Mouse (Mus musculus) yolk sac, embryonic 10.5 days (tissue): Measurements from ENCODE around the gene Ncoa7.
A peak's percentile ranks its signal among the peaks of the same experiment; 100 is the strongest.

Experiments used
- DNase-seq: peaks from one replicate; pipeline ENCODE4 v3.0.0-alpha.2; 2017; ENCODE audit warnings: low spot score

The Ncoa7 gene

DNA sequence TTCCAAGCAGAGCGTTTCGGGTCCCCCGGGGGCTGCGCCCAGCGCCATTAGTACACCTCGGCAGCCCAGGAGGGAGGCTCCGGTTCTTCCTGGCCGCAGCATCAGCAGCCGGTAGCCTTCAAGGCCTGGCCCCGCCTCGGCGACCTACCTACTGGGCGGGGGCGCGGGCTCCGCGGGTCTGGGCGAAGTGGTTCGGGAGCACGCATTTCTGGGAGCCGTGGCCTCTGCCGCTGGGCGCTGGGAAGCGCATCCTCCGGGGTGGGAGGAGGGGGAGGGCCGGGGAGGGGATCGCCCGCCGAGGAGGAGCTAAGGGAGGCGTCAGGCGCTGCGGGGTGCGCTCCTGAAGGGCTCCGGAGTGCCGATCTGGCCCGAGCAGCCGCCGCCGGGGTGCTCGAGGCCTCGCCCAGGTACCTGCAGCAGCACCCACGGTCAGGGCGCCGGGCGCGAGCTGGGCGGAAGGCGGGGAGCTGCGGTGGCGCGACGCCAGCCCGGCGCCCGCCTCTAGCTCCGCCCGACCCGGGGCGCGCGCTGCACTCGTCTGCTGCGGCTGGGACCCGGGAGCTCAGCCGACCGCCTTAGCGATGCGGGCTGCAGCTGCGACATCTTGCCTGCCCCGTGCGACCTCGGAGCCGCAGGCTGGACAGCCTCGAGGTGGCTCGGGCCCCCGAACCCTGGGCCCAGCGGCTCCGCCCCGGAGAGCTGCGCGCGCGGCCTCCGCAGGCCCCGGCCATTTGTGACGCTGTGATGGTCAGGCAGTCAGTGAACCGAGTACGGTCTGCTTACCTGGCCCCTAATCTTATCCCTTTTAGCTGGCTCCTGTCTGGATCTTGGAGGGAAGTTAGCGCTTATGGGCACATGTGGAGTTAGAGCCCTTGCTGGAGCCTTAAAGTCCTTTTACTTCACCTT, at the start of gene Ncoa7:
Gene Ncoa7 (minus strand): TSS at position 646 of the 906 bp plus-strand sequence.
- peak; percentile 92 for DNase-seq

DNA sequence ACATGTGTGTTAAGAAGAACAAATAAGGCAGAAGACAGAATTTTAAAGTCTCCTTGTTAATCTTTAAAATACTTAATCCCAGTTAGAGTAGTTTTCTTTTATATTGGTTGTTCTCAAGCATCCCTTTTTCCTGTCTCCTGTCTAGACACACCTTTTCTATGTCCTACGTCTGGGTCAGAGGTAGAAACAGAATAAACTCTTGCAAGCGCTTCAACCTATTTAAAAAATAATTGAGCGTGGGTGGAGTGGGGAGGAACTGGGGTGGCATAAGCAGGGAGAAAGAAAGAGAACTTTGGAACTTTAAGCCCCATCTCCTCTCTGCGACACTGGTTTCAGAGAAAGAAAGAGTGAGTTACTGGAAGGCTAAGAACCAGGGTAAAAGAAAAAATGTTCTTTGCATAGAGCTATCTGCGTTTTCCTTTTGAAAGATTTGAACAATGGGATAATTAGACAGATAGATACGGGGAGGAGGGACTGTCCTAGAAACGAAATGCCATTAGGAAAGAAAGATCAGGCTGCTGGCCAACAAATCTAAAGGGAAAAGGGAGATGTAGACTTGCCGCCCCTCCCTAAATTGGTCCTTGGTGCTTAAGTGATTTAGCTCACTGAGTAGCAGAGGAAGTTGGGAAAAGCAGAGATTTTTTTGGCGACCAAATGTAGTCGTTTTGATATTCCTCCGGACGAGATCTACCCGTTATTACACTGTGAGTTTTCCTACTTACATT, 42.1 kb upstream of the Ncoa7 start:
- DNase-seq = no peak

DNA sequence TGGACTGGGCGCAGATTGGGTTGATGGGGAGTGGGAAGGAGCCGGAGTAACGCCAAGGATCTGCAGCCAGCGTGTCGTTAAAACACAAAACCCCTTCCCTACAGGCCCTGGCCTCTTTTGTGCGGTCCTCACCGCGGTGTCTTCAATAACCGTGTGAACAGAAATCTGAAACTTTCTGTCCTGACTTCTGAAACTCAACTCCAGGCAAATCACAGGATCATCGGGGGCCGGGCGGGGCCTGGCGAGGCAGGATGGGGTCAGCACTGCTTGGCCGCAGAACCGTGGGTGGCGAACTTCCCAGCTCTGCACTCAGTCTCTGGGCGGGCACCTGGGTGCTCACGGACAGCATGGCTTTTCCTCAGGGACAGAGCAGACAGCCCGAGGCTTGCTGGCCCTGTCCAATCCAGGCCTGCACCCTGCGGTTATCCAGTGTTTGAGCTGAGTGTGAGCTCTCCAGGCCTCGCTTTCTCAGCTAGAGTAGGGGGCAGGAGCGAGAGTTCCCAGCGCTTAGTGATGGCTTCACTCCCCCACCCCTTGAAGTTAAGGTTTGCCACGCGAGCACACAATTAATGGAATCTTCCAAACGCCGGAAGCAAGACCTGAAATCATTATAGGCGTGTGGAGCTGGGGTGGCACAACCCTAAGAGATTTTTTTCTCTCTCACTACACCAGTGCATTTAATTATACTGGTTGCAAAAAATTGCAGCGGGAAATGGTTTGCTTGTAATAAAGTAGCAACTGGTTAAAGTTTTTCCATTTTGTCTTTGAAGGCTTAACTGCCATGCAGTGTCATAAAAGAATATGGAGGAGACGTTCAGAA, 41.3 kb upstream of the Ncoa7 start:
- peak; percentile 46 for DNase-seq

GRCm38 (mm10) chr10:30843438-30844190, 40.5 kb upstream of the Ncoa7 start:
- DNase-seq = peak; percentile 7

GRCm38 (mm10) chr10:30842643-30843437, 39.7 kb upstream of the Ncoa7 start, which contains the start of gene Hey2:
Gene Hey2, minus strand, starts transcription at chr10:30842801.
- DNase-seq = peak; percentile 97

DNA sequence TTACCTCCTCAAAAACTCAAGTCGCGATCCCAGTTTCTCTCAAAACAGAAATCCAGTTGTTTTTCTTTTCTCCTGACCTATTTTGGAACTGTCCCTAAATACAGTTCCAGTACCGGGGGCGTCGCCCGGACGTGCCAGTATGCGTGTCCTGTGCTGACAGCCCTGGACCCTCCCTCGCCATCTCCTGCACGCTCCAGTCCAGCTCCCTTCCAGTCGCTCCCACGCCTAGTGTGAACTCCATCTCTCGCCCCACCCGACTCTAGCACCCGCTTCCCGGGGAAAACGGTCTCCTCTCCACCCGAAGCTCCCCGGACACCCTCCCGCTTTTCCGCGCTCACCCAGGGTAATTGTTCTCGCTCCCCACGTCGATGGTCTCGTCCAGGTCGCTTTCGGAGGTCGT, 39.1 kb upstream of the Ncoa7 start:
- DNase-seq = no peak

GRCm38 (mm10) chr10:30840824-30841223, 37.7 kb upstream of the Ncoa7 start:
- DNase-seq = no peak

GRCm38 (mm10) chr10:30838188-30838587, 35.1 kb upstream of the Ncoa7 start:
- no peak for DNase-seq

- DNase-seq = no peak
Observed at GRCm38 (mm10) chr10:30825049-30825448, 21.9 kb upstream of the Ncoa7 start.

- peak; percentile 84 for DNase-seq
Observed at GRCm38 (mm10) chr10:30810967-30811293, 7.8 kb upstream of the Ncoa7 start.

DNA sequence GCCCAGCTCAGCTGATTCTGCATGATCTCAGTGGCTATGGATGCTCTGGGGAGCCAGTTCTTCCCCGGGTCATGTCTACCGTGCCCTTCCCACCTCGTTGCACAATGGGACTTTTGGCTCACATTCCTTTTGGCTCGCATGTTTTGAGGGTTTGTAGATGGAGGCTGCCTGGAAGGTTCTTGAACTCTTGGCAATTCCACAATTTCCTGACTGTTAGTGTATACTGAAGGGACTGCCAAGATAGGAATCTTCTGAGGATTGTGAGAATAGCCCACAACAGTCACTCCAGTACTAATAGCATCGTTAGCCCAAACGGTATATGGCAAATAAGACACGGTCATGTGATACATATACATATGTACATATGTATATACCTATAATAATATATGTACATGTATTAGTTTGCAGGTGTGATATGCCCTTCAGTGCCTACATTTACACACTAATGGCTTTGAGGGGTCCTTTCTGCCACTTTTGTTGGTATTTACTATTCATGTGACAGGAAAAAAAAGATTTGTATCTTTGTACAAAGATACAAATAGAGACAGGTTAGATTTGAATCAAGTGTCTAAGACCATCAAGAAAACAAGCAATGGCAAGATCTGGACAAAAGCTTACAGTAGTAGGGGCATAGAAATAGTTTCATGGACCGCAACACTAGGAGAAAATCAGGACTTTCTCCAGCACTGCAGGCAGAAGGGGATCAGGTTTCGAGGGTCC, 7.3 kb upstream of the Ncoa7 start:
- DNase-seq = peak; percentile 26

DNA sequence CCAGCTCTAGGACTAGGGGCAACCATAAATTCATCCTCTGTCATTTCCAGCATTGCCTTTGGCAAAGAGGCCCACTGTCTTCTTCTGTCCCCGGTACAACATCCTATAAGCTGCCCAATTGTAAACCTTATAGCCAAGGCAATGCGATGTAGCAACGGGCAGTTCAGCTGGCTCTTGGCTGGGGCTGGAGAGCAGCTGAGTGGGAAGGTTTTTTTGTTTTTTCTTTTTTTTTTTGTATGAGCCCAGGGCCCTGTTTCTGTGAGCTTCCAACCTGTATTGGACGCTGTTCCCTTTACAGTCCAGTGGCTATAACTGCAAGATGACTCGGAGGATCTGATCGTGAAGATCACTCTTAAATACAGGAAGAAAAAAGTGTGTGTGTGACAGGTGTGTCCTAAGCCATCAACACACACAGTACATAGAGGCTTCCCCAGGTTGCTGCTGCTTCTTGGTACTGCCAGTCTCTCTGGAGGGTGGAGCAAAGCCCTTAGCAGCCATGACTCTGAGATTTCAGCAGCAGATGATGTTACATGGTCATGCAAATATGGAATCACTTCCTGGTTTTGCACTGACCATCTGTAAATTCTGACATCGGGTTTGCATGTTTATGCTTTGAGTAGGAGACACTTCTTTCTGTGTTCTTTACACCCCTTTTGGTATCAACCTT, 594 bp upstream of the Ncoa7 start:
- no peak for DNase-seq

DNA sequence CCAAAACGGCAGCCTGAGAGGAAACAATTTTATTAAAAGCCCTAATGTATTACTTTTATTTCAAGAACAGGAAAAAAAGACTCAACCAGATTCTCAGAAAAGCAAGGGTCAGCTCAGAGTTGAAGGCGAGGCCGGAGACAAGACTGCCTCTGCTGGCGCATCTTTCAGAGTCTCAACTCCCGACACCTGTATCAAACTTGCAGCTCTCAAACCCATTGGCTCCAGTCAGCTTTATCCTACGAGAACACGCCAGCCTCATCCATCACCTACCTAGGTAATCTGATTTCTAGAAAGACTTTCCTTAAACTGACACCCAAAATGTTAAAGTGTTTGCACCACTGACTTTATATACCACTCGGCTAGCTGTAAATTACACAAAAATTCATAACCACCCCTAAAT, 1.1 kb downstream of the Ncoa7 start:
- peak; percentile 36 for DNase-seq

DNA sequence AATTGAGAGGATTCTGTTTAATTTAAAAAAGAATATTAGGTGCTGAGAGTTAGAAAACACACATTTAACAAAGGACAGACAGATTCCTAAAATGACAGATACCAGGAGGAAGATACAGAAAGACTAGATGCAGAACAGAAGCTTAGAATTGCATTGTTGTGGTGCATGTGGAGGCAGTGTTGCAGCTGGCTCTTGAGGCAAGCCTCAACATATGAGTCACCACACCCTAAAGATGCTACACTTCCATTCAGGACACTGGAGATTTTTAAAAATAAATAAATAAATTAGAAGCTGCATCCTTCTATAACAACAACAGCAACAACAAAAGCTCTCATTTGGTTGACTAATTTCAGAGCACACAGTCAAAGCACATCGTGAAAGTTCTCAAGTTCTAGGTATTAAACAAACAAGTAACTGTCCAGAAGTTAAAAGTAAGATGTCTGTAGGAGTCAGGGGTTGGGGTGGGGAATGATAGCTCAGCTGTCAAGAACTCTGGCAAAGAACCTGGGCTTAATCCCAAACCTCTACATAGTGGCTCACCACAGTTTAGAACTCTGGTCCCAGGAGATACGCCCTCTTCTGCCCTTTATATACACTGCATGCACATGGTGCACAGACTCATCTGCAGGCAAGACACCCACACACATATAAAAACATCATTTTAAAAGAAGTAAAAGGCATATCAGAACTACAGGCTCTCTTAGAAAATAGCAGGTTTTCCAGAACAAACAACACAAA, 3.2 kb downstream of the Ncoa7 start:
- no peak for DNase-seq

DNA sequence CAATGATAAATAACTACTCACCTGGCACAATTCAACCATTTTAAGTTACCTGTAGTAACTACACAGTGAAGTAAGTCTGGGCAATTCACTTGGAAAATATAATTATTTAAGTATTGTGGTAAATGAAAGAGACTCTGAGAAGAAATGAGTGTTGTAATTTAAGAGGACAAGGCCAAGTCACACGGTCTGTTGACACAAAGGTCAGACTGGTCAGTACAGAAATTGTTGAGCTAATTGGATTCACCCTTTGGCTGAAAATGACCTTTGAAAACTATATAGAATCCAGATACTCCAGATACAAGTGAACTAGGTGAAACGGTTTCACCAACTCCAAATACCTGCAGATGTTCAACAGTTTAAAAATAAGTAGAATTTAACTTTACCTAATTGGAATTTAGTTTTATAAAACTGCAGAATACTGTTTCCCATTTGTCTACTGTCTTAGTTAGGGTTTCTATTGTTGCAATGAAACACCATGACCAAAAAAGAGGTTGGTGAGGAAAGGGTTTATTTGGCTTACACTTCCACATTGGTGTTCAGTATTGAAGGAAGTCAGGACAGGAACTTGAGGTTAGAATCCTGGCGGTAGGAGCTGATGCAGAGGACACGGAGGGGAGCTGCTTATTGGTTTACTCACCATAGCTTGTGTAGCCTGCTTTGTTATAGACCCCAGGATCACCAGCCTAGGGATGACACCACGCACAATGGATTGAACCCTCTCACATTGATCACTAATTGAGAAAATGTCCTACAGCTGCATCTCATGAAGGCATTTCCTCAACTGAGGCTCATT, 6.5 kb downstream of the Ncoa7 start:
- DNase-seq = no peak

- DNase-seq = peak; percentile 11
Observed at GRCm38 (mm10) chr10:30791016-30791415, 12.1 kb downstream of the Ncoa7 start.

DNA sequence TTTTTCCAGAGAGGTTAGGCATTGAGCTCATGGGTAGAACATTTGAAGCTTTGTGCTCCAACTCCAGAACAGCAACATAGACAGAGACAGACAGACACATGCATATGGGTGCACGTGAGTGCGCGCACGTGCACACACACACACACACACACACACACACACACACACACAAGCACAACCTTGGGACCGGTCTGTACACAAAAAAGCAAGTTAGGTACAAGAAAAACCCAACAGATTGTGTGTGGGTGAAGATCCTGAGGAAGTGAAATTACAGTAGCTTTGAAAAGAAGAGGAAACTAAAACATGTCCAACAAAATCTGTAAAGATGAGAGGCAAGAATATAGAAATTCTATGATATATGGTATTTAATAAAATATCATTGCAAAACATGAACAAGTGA, 13.6 kb downstream of the Ncoa7 start:
- no peak for DNase-seq

DNA sequence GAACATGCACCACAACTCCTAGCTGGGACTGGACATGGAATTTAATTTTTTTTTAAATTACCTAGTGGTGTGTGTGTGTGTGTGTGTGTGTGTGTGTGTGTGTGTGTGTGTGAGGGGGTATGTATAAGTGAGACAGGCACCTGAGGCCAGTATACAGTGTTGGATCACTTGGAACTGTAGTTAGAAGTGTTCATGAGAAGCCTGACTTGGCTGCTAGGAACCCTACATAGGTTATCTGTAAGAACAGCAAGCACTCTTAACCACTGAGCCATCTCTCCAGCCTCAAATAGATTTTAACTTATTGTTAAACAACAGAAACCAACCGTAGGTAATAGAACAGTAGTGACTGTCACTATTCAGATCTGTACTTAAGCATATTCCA, 14.8 kb downstream of the Ncoa7 start:
- DNase-seq = no peak
